Mouse (Mus musculus) megakaryocyte, embryonic 14.5 days (primary cell): Measurements from ENCODE around the gene Carns1. TPM values are rescaled to one million over a fixed set of nuclear protein-coding genes. Genes with fewer than 3 reads are reported as not detected.

Experiments
- H3K27me3 ChIP-seq: replicated peaks from 2 replicates; pipeline ENCODE3; 2012; ENCODE audit warnings: inconsistent platforms
- H3K36me3 ChIP-seq: replicated peaks from 2 replicates; pipeline ENCODE3; 2012; ENCODE audit warnings: low read length, inconsistent platforms, mixed read lengths
- H3K4me1 ChIP-seq: 2 replicates; pipeline ENCODE4 v1.6.1; 2012; ENCODE audit warnings: inconsistent platforms
- H3K4me3 ChIP-seq: replicated peaks from 2 replicates; pipeline ENCODE3; 2012; ENCODE audit warnings: moderate library complexity, mild to moderate bottlenecking, inconsistent platforms
- H3K9me3 ChIP-seq: 2 replicates; pipeline ENCODE4 v1.6.1; 2012; ENCODE audit warnings: inconsistent platforms
- FLI1 ChIP-seq: IDR thresholded peaks from 2 replicates; pipeline ENCODE4 v1.6.1; 2012; ENCODE audit warnings: low read length, inconsistent platforms, mixed read lengths
- GATA1 ChIP-seq: IDR thresholded peaks from 3 replicates; pipeline ENCODE4 v1.6.1; 2012; ENCODE audit warnings: mixed read lengths, low read length, inconsistent platforms, borderline replicate concordance
- polyA plus RNA-seq: library from polyadenylated mRNA; stranded (reverse); fragments of >175 nt; gene quantifications from 2 replicates; pipeline ENCODE4 v1.2.3, GENCODE M21; 2012; ENCODE audit warnings: low replicate concordance; ENCODE audit not compliant: insufficient read depth

The Carns1 gene
- polyA plus RNA-seq, 1 experiment: 1.3 TPM

GRCm38 (mm10) chr19:4203148-4203547 lies 27.9 kb upstream of the Carns1 start:
- no peaks in the 10 kb centered on the region for H3K9me3 ChIP-seq
- H3K4me1 ChIP-seq: peaks cover 69% of the 10 kb centered on the region
- H3K27me3 ChIP-seq: peaks cover 27% of the 10 kb centered on the region
- TF ChIP-seq FLI1 (no peak), GATA1 (no peak)
- peaks cover 26% of the 10 kb centered on the region for H3K36me3 ChIP-seq
- H3K4me3 ChIP-seq: peak overlapping the region; percentile 80

- peaks cover 36% of the 10 kb centered on the region for H3K36me3 ChIP-seq
- H3K9me3 ChIP-seq: no peaks in the 10 kb centered on the region
- peaks cover 22% of the 10 kb centered on the region for H3K27me3 ChIP-seq
- TF ChIP-seq GATA1 (no peak), FLI1 (no peak)
- peak overlapping the region; percentile 98 for H3K4me3 ChIP-seq
- H3K4me1 ChIP-seq: peaks cover 76% of the 10 kb centered on the region
These were observed 26.9 kb upstream of the Carns1 start for GRCm38 (mm10) chr19:4202149-4202548.

- Histone ChIP-seq H3K4me1 (peaks cover 79% of the 10 kb centered on the region), H3K36me3 (peaks cover 44% of the 10 kb centered on the region), H3K27me3 (peaks cover 17% of the 10 kb centered on the region), H3K9me3 (no peaks in the 10 kb centered on the region), H3K4me3 (peak within 1 kb of the TSS; percentile 98)
- no peak for TF ChIP-seq GATA1
These were observed 26.1 kb upstream of the Carns1 start, which contains the start of gene Rad9a for GRCm38 (mm10) chr19:4201291-4201909. Rad9a (minus strand) TSS chr19:4201662.

- Histone ChIP-seq H3K9me3 (no peaks in the 10 kb centered on the region), H3K36me3 (peaks cover 82% of the 10 kb centered on the region), H3K4me1 (peaks cover 87% of the 10 kb centered on the region), H3K4me3 (no peak overlapping the region), H3K27me3 (no peaks in the 10 kb centered on the region)
- TF ChIP-seq GATA1: no peak
- TF ChIP-seq FLI1: no peak
These were observed 21.9 kb upstream of the Carns1 start for GRCm38 (mm10) chr19:4197180-4197579.

- no peak for TF ChIP-seq FLI1
- TF ChIP-seq GATA1: no peak
- Histone ChIP-seq H3K9me3 (no peaks in the 10 kb centered on the region), H3K27me3 (no peaks in the 10 kb centered on the region), H3K36me3 (peaks cover 82% of the 10 kb centered on the region), H3K4me3 (no peak overlapping the region), H3K4me1 (peaks cover 82% of the 10 kb centered on the region)
These were observed 21.3 kb upstream of the Carns1 start for GRCm38 (mm10) chr19:4196548-4196947.

- no peak overlapping the region for H3K4me3 ChIP-seq
- H3K4me1 ChIP-seq: peaks cover 82% of the 10 kb centered on the region
- TF ChIP-seq FLI1: no peak
- no peak for TF ChIP-seq GATA1
- peaks cover 82% of the 10 kb centered on the region for H3K36me3 ChIP-seq
- no peaks in the 10 kb centered on the region for H3K9me3 ChIP-seq
- no peaks in the 10 kb centered on the region for H3K27me3 ChIP-seq
These were observed 20.8 kb upstream of the Carns1 start for GRCm38 (mm10) chr19:4196048-4196447.

GRCm38 (mm10) chr19:4194776-4195650 lies 19.7 kb upstream of the Carns1 start:
- Histone ChIP-seq H3K9me3 (no peaks in the 10 kb centered on the region), H3K27me3 (no peaks in the 10 kb centered on the region), H3K4me1 (peaks cover 82% of the 10 kb centered on the region), H3K36me3 (peaks cover 74% of the 10 kb centered on the region), H3K4me3 (peak overlapping the region; percentile 14)
- TF ChIP-seq GATA1: no peak
- no peak for TF ChIP-seq FLI1

- TF ChIP-seq FLI1 (no peak), GATA1 (no peak)
- Histone ChIP-seq H3K4me3 (peak overlapping the region; percentile 98), H3K9me3 (no peaks in the 10 kb centered on the region), H3K36me3 (peaks cover 71% of the 10 kb centered on the region), H3K27me3 (no peaks in the 10 kb centered on the region), H3K4me1 (peaks cover 82% of the 10 kb centered on the region)
These were observed 18.9 kb upstream of the Carns1 start for GRCm38 (mm10) chr19:4194021-4194724.

GRCm38 (mm10) chr19:4193129-4193528 lies 17.9 kb upstream of the Carns1 start:
- TF ChIP-seq FLI1: no peak
- TF ChIP-seq GATA1: no peak
- peaks cover 69% of the 10 kb centered on the region for H3K36me3 ChIP-seq

GRCm38 (mm10) chr19:4192251-4192985 lies 17.1 kb upstream of the Carns1 start:
- Histone ChIP-seq H3K27me3 (no peaks in the 10 kb centered on the region), H3K9me3 (no peaks in the 10 kb centered on the region), H3K4me3 (peak overlapping the region; percentile 98), H3K4me1 (peaks cover 88% of the 10 kb centered on the region), H3K36me3 (peaks cover 69% of the 10 kb centered on the region)
- TF ChIP-seq GATA1 (no peak), FLI1 (no peak)

More at GRCm38 (mm10) chr19:4193129-4193528, 17.9 kb upstream of the Carns1 start:
- H3K4me3 ChIP-seq: peak overlapping the region; percentile 98
- H3K4me1 ChIP-seq: peaks cover 87% of the 10 kb centered on the region
- no peaks in the 10 kb centered on the region for H3K27me3 ChIP-seq
- no peaks in the 10 kb centered on the region for H3K9me3 ChIP-seq
